Mouse (Mus musculus): ENCODE measurements around the gene Kctd10.

Gene Kctd10

GRCm38 (mm10) chr5:114379763-114380162, 545 bp downstream of the Kctd10 start:
- no peak for DNase-seq (ENCODE audit: low spot score in 2 of 2)

- DNase-seq (ENCODE audit: low spot score in 2 of 2): no peak
Observed at GRCm38 (mm10) chr5:114378936-114379335, 1.4 kb downstream of the Kctd10 start.

GRCm38 (mm10) chr5:114378177-114378920, 2.0 kb downstream of the Kctd10 start:
- DNase-seq (ENCODE audit: low spot score in 2 of 2): no peak

GRCm38 (mm10) chr5:114374409-114375213, 5.7 kb downstream of the Kctd10 start:
- no peak for DNase-seq (ENCODE audit: low spot score in 2 of 2)

- DNase-seq (ENCODE audit: low spot score in 2 of 2): no peak
Observed at GRCm38 (mm10) chr5:114373581-114373980, 6.7 kb downstream of the Kctd10 start.

- DNase-seq (ENCODE audit: low spot score in 2 of 2): no peak
Observed at GRCm38 (mm10) chr5:114373174-114373573, 7.1 kb downstream of the Kctd10 start.

- no peak for DNase-seq (ENCODE audit: low spot score in 2 of 2)
Observed at GRCm38 (mm10) chr5:114372565-114372964, 7.7 kb downstream of the Kctd10 start.

- no peak for DNase-seq (ENCODE audit: low spot score in 2 of 2)
Observed at GRCm38 (mm10) chr5:114371731-114372473, 8.4 kb downstream of the Kctd10 start.

GRCm38 (mm10) chr5:114371331-114371730, 9.0 kb downstream of the Kctd10 start:
- DNase-seq (ENCODE audit: low spot score in 2 of 2): no peak

GRCm38 (mm10) chr5:114370371-114370776, 9.9 kb downstream of the Kctd10 start:
- DNase-seq (ENCODE audit: low spot score in 2 of 2): no peak

- DNase-seq (ENCODE audit: low spot score in 2 of 2): no peak
Observed at GRCm38 (mm10) chr5:114369921-114370320, 10.4 kb downstream of the Kctd10 start.

GRCm38 (mm10) chr5:114368803-114369496, 11.4 kb downstream of the Kctd10 start:
- no peak for DNase-seq (ENCODE audit: low spot score in 2 of 2)

- no peak for DNase-seq (ENCODE audit: low spot score in 2 of 2)
Observed at GRCm38 (mm10) chr5:114368121-114368520, 12.2 kb downstream of the Kctd10 start.

- no peak for DNase-seq (ENCODE audit: low spot score in 2 of 2)
Observed at GRCm38 (mm10) chr5:114365043-114365752, 15.1 kb downstream of the Kctd10 start.

GRCm38 (mm10) chr5:114360968-114361367, 19.3 kb downstream of the Kctd10 start:
- no peak for DNase-seq (ENCODE audit: low spot score in 2 of 2)

GRCm38 (mm10) chr5:114359586-114359985, 20.7 kb downstream of the Kctd10 start:
- no peak for DNase-seq (ENCODE audit: low spot score in 2 of 2)

- DNase-seq (ENCODE audit: low spot score in 2 of 2): peak; percentile 57 to 59
Observed at GRCm38 (mm10) chr5:114358833-114359232, 21.5 kb downstream of the Kctd10 start.

- peak; percentile 58 to 67 for DNase-seq (ENCODE audit: low spot score in 2 of 2)
Observed at GRCm38 (mm10) chr5:114356936-114357751, 23.2 kb downstream of the Kctd10 start.

GRCm38 (mm10) chr5:114356250-114356935, 23.9 kb downstream of the Kctd10 start:
- DNase-seq (ENCODE audit: low spot score in 2 of 2): peak; percentile 68 to 84
